Mouse (Mus musculus): ENCODE measurements around the gene Zfp385a. TPM values are rescaled to one million over a fixed set of nuclear protein-coding genes. Genes with fewer than 3 reads are reported as not detected.

Zfp385a gene
- polyA plus RNA-seq, 1 experiment from 2014 or later: 18.9 TPM

MicroRNAs within 50 kb of the gene (microRNA counts, 519-probe panel; counts per million panel counts)
- microRNA mmu-miR-148b: 3,067 counts per million, percentile 74 among the panel's probes with 10 or more counts

Small RNA genes lying within 50 kb of the gene (microRNA-seq; reads per million reads assigned to microRNA genes)
- gene Mir148b (ENCODE audit: borderline number of aligned reads): 128 reads per million, percentile 57 among the genes with 10 or more reads in this experiment
- not detected for gene Mir6963 (ENCODE audit: borderline number of aligned reads)

Other genes with a start within 250 kb of the Zfp385a start
- 17.9 and 18.0 TPM in 2 replicates for gene Smug1, start 173.0 kb downstream of the Zfp385a start, polyA plus RNA-seq (2015; fragmentation: Nextera tagmentation; extraction: Ambion mirVana)
- gene Cbx5, start 100.3 kb downstream of the Zfp385a start, polyA plus RNA-seq (2015; fragmentation: Nextera tagmentation; extraction: Ambion mirVana): 84.3 and 86.2 TPM in 2 replicates
- gene Hnrnpa1, start 99.7 kb downstream of the Zfp385a start, polyA plus RNA-seq (2015; fragmentation: Nextera tagmentation; extraction: Ambion mirVana): 667 and 669 TPM in 2 replicates
- 2.0 and 2.3 TPM in 2 replicates for gene Nfe2, start 81.7 kb downstream of the Zfp385a start, polyA plus RNA-seq (2015; fragmentation: Nextera tagmentation; extraction: Ambion mirVana)
- 264 and 279 TPM in 2 replicates for gene Copz1, start 67.4 kb downstream of the Zfp385a start, polyA plus RNA-seq (2015; fragmentation: Nextera tagmentation; extraction: Ambion mirVana)
- 0.50 and 0.73 TPM in 2 replicates for gene Gpr84, start 29.5 kb downstream of the Zfp385a start, polyA plus RNA-seq (2015; fragmentation: Nextera tagmentation; extraction: Ambion mirVana)
- 51.2 and 52.2 TPM in 2 replicates for gene Itga5, start 26.7 kb upstream of the Zfp385a start, polyA plus RNA-seq (2015; fragmentation: Nextera tagmentation; extraction: Ambion mirVana)
- gene Gtsf1, start 90.4 kb upstream of the Zfp385a start, polyA plus RNA-seq (2015; fragmentation: Nextera tagmentation; extraction: Ambion mirVana): not detected in 2 replicates
- not detected in 2 replicates for gene Gtsf2, start 108.4 kb upstream of the Zfp385a start, polyA plus RNA-seq (2015; fragmentation: Nextera tagmentation; extraction: Ambion mirVana)
- gene Nckap1l, start 113.7 kb upstream of the Zfp385a start, polyA plus RNA-seq (2015; fragmentation: Nextera tagmentation; extraction: Ambion mirVana): 3.9 and 4.9 TPM in 2 replicates
- 7.1 TPM in 2 replicates for gene Pde1b, start 162.9 kb upstream of the Zfp385a start, polyA plus RNA-seq (2015; fragmentation: Nextera tagmentation; extraction: Ambion mirVana)
- 13.8 and 15.9 TPM in 2 replicates for gene Ppp1r1a, start 197.9 kb upstream of the Zfp385a start, polyA plus RNA-seq (2015; fragmentation: Nextera tagmentation; extraction: Ambion mirVana)
- gene Glycam1, start 225.0 kb upstream of the Zfp385a start, polyA plus RNA-seq (2015; fragmentation: Nextera tagmentation; extraction: Ambion mirVana): not detected in 2 replicates

All from embryonic facial prominence, embryonic 15.5 days (tissue).